Mouse (Mus musculus): ENCODE measurements around the gene Cdc45.

DNA sequence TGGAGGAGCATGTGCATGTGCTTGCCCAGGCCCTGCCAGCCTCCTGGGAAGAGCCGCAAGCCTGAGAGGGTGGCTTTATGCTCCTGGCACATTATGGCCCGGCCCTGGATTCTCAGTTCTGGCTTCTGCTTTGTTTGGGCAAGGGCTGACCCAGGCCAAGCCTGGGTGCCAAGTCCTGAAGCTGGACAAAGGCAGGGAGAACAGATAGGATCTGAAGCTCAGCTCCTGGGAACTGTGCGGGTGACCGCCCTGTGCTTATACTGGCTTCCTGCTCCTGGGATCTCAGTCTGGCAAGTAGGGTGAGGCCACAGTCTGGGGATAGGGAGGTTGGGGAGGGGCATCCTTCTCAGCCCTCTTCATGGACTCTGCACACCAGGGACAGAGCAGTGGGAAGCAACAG, 50.1 kb downstream of the Cdc45 start:
- no peak for TF ChIP-seq CTCF (IDR thresholded peaks at IDR 0.05; ENCODE audit: borderline replicate concordance, control insufficient read depth, extremely low read depth, insufficient read depth, low read length, poor library complexity)
- no peak for TF ChIP-seq POLR2A (IDR thresholded peaks at IDR 0.05; ENCODE audit: control insufficient read depth, extremely low read depth, insufficient read depth, low read length, poor library complexity)
